Mouse (Mus musculus) natural killer cell, adult 2 months (primary cell): ENCODE measurements at regions not wholly inside any gene's neighbourhood (a gene's known extent, or its start where the extent isn't known, plus 50 kb on each side); places are given as distances from the start of the nearest gene placed in this dataset.

Experiments
- DNase-seq, 2 experiments: peaks; one replicate each; pipeline ENCODE4 v3.0.0; 2022; ENCODE audit warnings: low spot score in 2 of 2

- peak; percentile 38 to 41 for DNase-seq
Measured at GRCm38 (mm10) chr5:112179213-112180057, 72.9 kb downstream of the Cryba4 start.

- DNase-seq, result no peak
Measured at GRCm38 (mm10) chr5:112182775-112183174, 69.5 kb downstream of the Cryba4 start.

GRCm38 (mm10) chr5:112195667-112196066, 56.7 kb downstream of the Cryba4 start:
- DNase-seq, result no peak
